Mouse (Mus musculus) kidney, postnatal 0 days (tissue): ENCODE measurements at regions not wholly inside any gene's neighbourhood (a gene's known extent, or its start where the extent isn't known, plus 50 kb on each side); places are given as distances from the start of the nearest gene placed in this dataset.

Experiments used
- ATAC-seq: fragments of 200-750 bp; cut with Nextera tagmentation; replicated peaks from 2 replicates; pipeline ENCODE4 v1.8.0; 2017; ENCODE audit warnings: low read depth, moderate number of reproducible peaks, moderate TSS enrichment, moderate library complexity; ENCODE audit not compliant: low FRiP score
- DNase-seq: peaks from one replicate; pipeline ENCODE4 v3.0.0-alpha.2; 2016; ENCODE audit warnings: low spot score
- H3K27ac ChIP-seq: fragments of 300-500 bp; sonication (generic); 2 replicates; pipeline ENCODE4 v1.5.1; 2014; ENCODE audit warnings: mild to moderate bottlenecking
- H3K27me3 ChIP-seq: fragments of 300-500 bp; sonication (generic); 2 replicates; pipeline ENCODE4 v1.6.1; 2014; ENCODE audit warnings: low read length, mixed read lengths; ENCODE audit not compliant: insufficient read depth
- H3K36me3 ChIP-seq: fragments of 300-500 bp; sonication (generic); 2 replicates; pipeline ENCODE4 v1.6.1; 2014; ENCODE audit warnings: low read length, mixed read lengths; ENCODE audit not compliant: insufficient read depth
- H3K4me1 ChIP-seq: fragments of 300-500 bp; sonication (generic); replicated peaks from 2 replicates; pipeline ENCODE4 v1.6.1; 2014; ENCODE audit warnings: antibody characterized with exemption, low read length, mixed read lengths; ENCODE audit not compliant: insufficient read depth
- H3K4me2 ChIP-seq: fragments of 300-500 bp; sonication (generic); 2 replicates; pipeline ENCODE4 v1.6.1; 2014; ENCODE audit warnings: mild to moderate bottlenecking, low read length, moderate library complexity, mixed read lengths
- H3K4me3 ChIP-seq: fragments of 300-500 bp; sonication (generic); replicated peaks from 2 replicates; pipeline ENCODE4 v1.5.1; 2014; ENCODE audit warnings: low read depth, low read length
- H3K9ac ChIP-seq: fragments of 300-500 bp; sonication (generic); 2 replicates; pipeline ENCODE4 v1.6.1; 2014; ENCODE audit warnings: low read depth, low read length
- H3K9me3 ChIP-seq: fragments of 300-500 bp; sonication (generic); replicated peaks from 2 replicates; pipeline ENCODE4 v1.6.1; 2016; ENCODE audit warnings: low read length, inconsistent platforms, mixed read lengths
- CTCF ChIP-seq: IDR thresholded peaks from 2 replicates; pipeline ENCODE4 v1.5.1; 2016; ENCODE audit warnings: antibody characterized with exemption, low read depth, mild to moderate bottlenecking, moderate library complexity
- WGBS: fragments of 180-500 bp; shearing (Covaris S2); extraction: QIAGEN DNeasy Blood & Tissue Kit; methylation state at CpG from one replicate; pipeline ENCODE4 v1.1.7; 2014; 5-methylcytosine and 5-hydroxymethylcytosine counted together

GRCm38 (mm10) chr12:112415926-112416473 lies 73.2 kb upstream of the A530016L24Rik start:
- Histone ChIP-seq H3K9me3 (no peaks in the 10 kb centered on the region), H3K4me3 (no peak overlapping the region), H3K36me3 (no peaks in the 10 kb centered on the region), H3K4me2 (no peak overlapping the region), H3K9ac (no peak overlapping the region), H3K27me3 (0 out of 2 replicates have a peak, but pooled peaks cover 7% of the 10 kb centered on the region), H3K27ac (no peak overlapping the region), H3K4me1 (no peaks in the 10 kb centered on the region)
- ATAC-seq (no peak), DNase-seq (no peak)
- no peak for TF ChIP-seq CTCF
- WGBS, result 83% methylated on average over 18 of the region's 18 CpGs

GRCm38 (mm10) chr12:112416537-112416936 lies 72.7 kb upstream of the A530016L24Rik start:
- ATAC-seq, result no peak
- no peak overlapping the region for H3K4me2 ChIP-seq
- WGBS, result 71% methylated on average over 13 of the region's 13 CpGs
- no peak overlapping the region for H3K9ac ChIP-seq
- 0 out of 2 replicates have a peak, but pooled peaks cover 7% of the 10 kb centered on the region for H3K27me3 ChIP-seq
- H3K4me1 ChIP-seq, result no peaks in the 10 kb centered on the region
- no peaks in the 10 kb centered on the region for H3K36me3 ChIP-seq
- no peak for DNase-seq
- H3K9me3 ChIP-seq, result no peaks in the 10 kb centered on the region
- H3K27ac ChIP-seq, result no peak overlapping the region
- H3K4me3 ChIP-seq, result no peak overlapping the region
- TF ChIP-seq CTCF, result no peak

GRCm38 (mm10) chr12:112418636-112419035 lies 70.6 kb upstream of the A530016L24Rik start:
- H3K9me3 ChIP-seq, result no peaks in the 10 kb centered on the region
- H3K4me3 ChIP-seq, result no peak overlapping the region
- H3K36me3 ChIP-seq, result no peaks in the 10 kb centered on the region
- H3K4me2 ChIP-seq, result no peak overlapping the region
- WGBS, result 47% methylated on average over 12 of the region's 12 CpGs
- ATAC-seq (no peak), DNase-seq (no peak)
- 0 out of 2 replicates have a peak, but pooled peaks cover 7% of the 10 kb centered on the region for H3K27me3 ChIP-seq
- H3K4me1 ChIP-seq, result no peaks in the 10 kb centered on the region
- H3K27ac ChIP-seq, result no peak overlapping the region
- TF ChIP-seq CTCF, result no peak
- H3K9ac ChIP-seq, result no peak overlapping the region

GRCm38 (mm10) chr12:112422177-112422576 lies 67.1 kb upstream of the A530016L24Rik start:
- ATAC-seq (no peak), DNase-seq (no peak)
- TF ChIP-seq CTCF, result no peak
- WGBS, result 89% methylated on average over 9 of the region's 9 CpGs
- Histone ChIP-seq H3K9ac (no peak overlapping the region), H3K4me3 (no peak overlapping the region), H3K9me3 (no peaks in the 10 kb centered on the region), H3K4me1 (no peaks in the 10 kb centered on the region), H3K27me3 (no peaks in the 10 kb centered on the region), H3K36me3 (no peaks in the 10 kb centered on the region), H3K27ac (no peak overlapping the region), H3K4me2 (no peak overlapping the region)

GRCm38 (mm10) chr12:112424150-112424549 lies 65.1 kb upstream of the A530016L24Rik start:
- Histone ChIP-seq H3K36me3 (no peaks in the 10 kb centered on the region), H3K4me2 (no peak overlapping the region), H3K9ac (no peak overlapping the region), H3K9me3 (no peaks in the 10 kb centered on the region), H3K4me1 (no peaks in the 10 kb centered on the region), H3K27ac (no peak overlapping the region), H3K27me3 (no peaks in the 10 kb centered on the region), H3K4me3 (no peak overlapping the region)
- no peak for DNase-seq
- no peak for TF ChIP-seq CTCF
- no peak for ATAC-seq
- WGBS, result 91% methylated on average over 6 of the region's 6 CpGs

- peaks cover 5% of the 10 kb centered on the region; the same call in 1 of the 2 replicates for H3K4me1 ChIP-seq
- no peak for DNase-seq
- no peak overlapping the region for H3K9ac ChIP-seq
- H3K4me3 ChIP-seq, result no peak overlapping the region
- no peaks in the 10 kb centered on the region for H3K9me3 ChIP-seq
- no peak for TF ChIP-seq CTCF
- H3K4me2 ChIP-seq, result no peak overlapping the region
- 88% methylated on average over 9 of the region's 9 CpGs for WGBS
- H3K36me3 ChIP-seq, result no peaks in the 10 kb centered on the region
- no peaks in the 10 kb centered on the region for H3K27me3 ChIP-seq
- H3K27ac ChIP-seq, result no peak overlapping the region
- ATAC-seq, result no peak
Measured at GRCm38 (mm10) chr12:112426681-112427080, 62.6 kb upstream of the A530016L24Rik start.
